Mouse (Mus musculus) MEL (cell line): Measurements from ENCODE around the gene Gm17455.

Experiments
- CTCF ChIP-seq, 3 experiments: IDR thresholded peaks in 2 of 3; conservative IDR thresholded peaks in 1 of 3; 2 replicates each; pipeline ENCODE4 v1.5.1; 2011 to 2012; ENCODE audit warnings: low read length in 3 of 3, low read depth in 2 of 3, mild to moderate bottlenecking in 2 of 3, improper control_type of control experiment in 1 of 3, inconsistent platforms in 1 of 3, mixed read lengths in 1 of 3, moderate library complexity in 1 of 3; ENCODE audit not compliant: control insufficient read depth in 1 of 3, insufficient read depth in 1 of 3, poor library complexity in 1 of 3, severe bottlenecking in 1 of 3
- EP300 ChIP-seq, 2 experiments: IDR thresholded peaks; 2 replicates each; pipeline ENCODE4 v1.6.1; 2011; ENCODE audit warnings: improper control_type of control experiment in 2 of 2, low read length in 2 of 2, low read depth in 1 of 2, mild to moderate bottlenecking in 1 of 2
- MAFK ChIP-seq: IDR thresholded peaks from 2 replicates; pipeline ENCODE4 v1.6.1; 2011; ENCODE audit warnings: low read depth, mild to moderate bottlenecking, low read length, improper control_type of control experiment, borderline replicate concordance
- NELFE ChIP-seq: IDR thresholded peaks from 2 replicates; pipeline ENCODE4 v1.6.1; 2011; ENCODE audit warnings: low read depth, low read length, improper control_type of control experiment
- POLR2A ChIP-seq, 2 experiments: IDR thresholded peaks; 2 replicates each; pipeline ENCODE4 v1.6.1; 2011 to 2012; ENCODE audit warnings: low read length in 2 of 2, mild to moderate bottlenecking in 2 of 2, control low read depth in 1 of 2, improper control_type of control experiment in 1 of 2, low read depth in 1 of 2, moderate library complexity in 1 of 2; ENCODE audit not compliant: control insufficient read depth in 1 of 2, insufficient read depth in 1 of 2, poor library complexity in 1 of 2
- POLR2AphosphoS2 ChIP-seq: IDR thresholded peaks from 2 replicates; pipeline ENCODE4 v1.6.1; 2011; ENCODE audit warnings: low read length, improper control_type of control experiment
- TAL1 ChIP-seq: IDR thresholded peaks from 2 replicates; pipeline ENCODE4 v1.6.1; 2012; ENCODE audit warnings: mild to moderate bottlenecking, inconsistent platforms, low read length, moderate library complexity, mixed read lengths
- TBP ChIP-seq: IDR thresholded peaks from 2 replicates; pipeline ENCODE4 v1.8.0; 2011; ENCODE audit warnings: low read depth, low read length, improper control_type of control experiment
- USF2 ChIP-seq, 2 experiments: IDR thresholded peaks; 2 replicates each; pipeline ENCODE4 v1.6.1; 2011 to 2012; ENCODE audit warnings: improper control_type of control experiment in 2 of 2, low read length in 2 of 2, borderline replicate concordance in 1 of 2, inconsistent platforms in 1 of 2, low read depth in 1 of 2, mild to moderate bottlenecking in 1 of 2; ENCODE audit not compliant: insufficient read depth in 1 of 2
- ZC3H11A ChIP-seq: IDR thresholded peaks from 2 replicates; pipeline ENCODE4 v1.6.1; 2012; ENCODE audit warnings: low read depth, mild to moderate bottlenecking, inconsistent platforms, low read length, improper control_type of control experiment
- ZKSCAN1 ChIP-seq: IDR thresholded peaks from 2 replicates; pipeline ENCODE4 v1.6.1; 2012; ENCODE audit warnings: low read depth, mild to moderate bottlenecking, inconsistent platforms, low read length, improper control_type of control experiment, moderate library complexity
- ZNF384 ChIP-seq: IDR thresholded peaks from 2 replicates; pipeline ENCODE4 v1.6.1; 2012; ENCODE audit warnings: low read depth, mild to moderate bottlenecking, inconsistent platforms, low read length, improper control_type of control experiment

DNA sequence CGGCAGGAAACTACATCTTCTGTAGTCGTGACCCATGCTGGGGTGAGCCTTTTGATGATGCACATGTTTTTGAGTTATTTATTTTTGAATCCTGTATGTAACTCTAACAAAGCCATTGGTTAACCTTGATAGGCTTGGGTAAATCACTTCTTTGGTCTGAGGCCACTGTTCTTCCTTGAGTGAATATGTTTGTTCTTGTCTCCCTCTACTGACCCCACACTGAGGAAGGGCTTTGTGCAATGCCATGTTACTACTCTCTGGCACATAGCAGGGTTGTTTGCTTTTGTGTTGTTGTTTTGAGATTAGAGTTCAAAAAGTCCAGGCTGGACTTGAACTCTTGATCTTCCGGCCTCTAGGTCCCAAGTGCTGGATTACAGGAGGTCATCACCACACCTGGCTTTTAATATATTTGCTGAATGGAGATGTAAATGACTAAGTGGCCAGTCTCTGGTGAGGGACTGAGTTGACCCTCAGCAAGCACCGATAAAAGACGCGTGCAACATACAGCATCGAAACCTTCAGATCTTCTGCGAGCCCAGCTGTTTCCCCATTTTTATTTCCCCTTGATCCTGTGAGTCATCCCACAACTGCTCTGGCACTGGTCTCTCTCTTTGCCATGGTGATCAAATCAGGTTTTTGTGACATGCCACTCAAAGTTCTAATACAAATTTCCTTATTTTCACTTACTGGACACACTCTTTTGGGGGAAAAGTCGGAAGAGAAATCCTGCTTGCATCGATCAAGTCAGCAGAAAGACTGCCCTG lies 1.3 kb upstream of the Gm17455 start:
- no peak for TF ChIP-seq ZKSCAN1
- TF ChIP-seq ZC3H11A: no peak
- no peak for TF ChIP-seq POLR2A (IDR thresholded peaks at IDR 0.05; ENCODE audit: control insufficient read depth in 1 of 2, insufficient read depth in 1 of 2, low read depth in 1 of 2, low read length in 2 of 2, poor library complexity in 1 of 2)
- no peak for TF ChIP-seq TAL1
- no peak; a peak in 1 of 6 replicates for TF ChIP-seq CTCF (IDR thresholded peaks at IDR 0.05 in 2 of 3, conservative IDR thresholded peaks at IDR 0.05 in 1 of 3; ENCODE audit: control insufficient read depth in 1 of 3, insufficient read depth in 1 of 3, low read depth in 2 of 3, low read length in 3 of 3, poor library complexity in 1 of 3, severe bottlenecking in 1 of 3)
- no peak for TF ChIP-seq EP300 (IDR thresholded peaks at IDR 0.05; ENCODE audit: low read depth in 1 of 2, low read length in 2 of 2)
- no peak for TF ChIP-seq USF2 (IDR thresholded peaks at IDR 0.05; ENCODE audit: borderline replicate concordance in 1 of 2, insufficient read depth in 1 of 2, low read depth in 1 of 2, low read length in 2 of 2)
- no peak for TF ChIP-seq NELFE
- TF ChIP-seq ZNF384: no peak
- no peak for TF ChIP-seq TBP
- TF ChIP-seq MAFK: no peak
- no peak for TF ChIP-seq POLR2AphosphoS2
